Mouse (Mus musculus) embryonic facial prominence, embryonic 10.5 days (tissue): ENCODE data around the gene Gm17535. TPM values are rescaled to one million over a fixed set of nuclear protein-coding genes. Genes with fewer than 3 reads are reported as not detected.
"Not testable (repeated sequence)": the region's sequence is repeated elsewhere in the genome, so short reads cannot be mapped to it uniquely, and the experiment has no call there.

Experiments used
- DNase-seq: peaks from one replicate; pipeline ENCODE4 v3.0.0-alpha.2; 2017; ENCODE audit warnings: low spot score
- H3K27ac ChIP-seq: fragments of 300-500 bp; sonication (generic); replicated peaks from 2 replicates; pipeline ENCODE4 v1.5.1; 2016; ENCODE audit warnings: mild to moderate bottlenecking
- H3K27me3 ChIP-seq: fragments of 300-500 bp; sonication (generic); replicated peaks from 2 replicates; pipeline ENCODE4 v1.6.1; 2016; ENCODE audit warnings: low read depth, mild to moderate bottlenecking; ENCODE audit not compliant: poor library complexity, severe bottlenecking
- H3K36me3 ChIP-seq: fragments of 300-500 bp; sonication (generic); replicated peaks from 2 replicates; pipeline ENCODE4 v1.6.1; 2016; ENCODE audit warnings: mild to moderate bottlenecking, moderate library complexity
- H3K4me1 ChIP-seq: fragments of 300-500 bp; sonication (generic); 2 replicates; pipeline ENCODE4 v1.6.1; 2016
- H3K4me3 ChIP-seq: fragments of 300-500 bp; sonication (generic); 2 replicates; pipeline ENCODE4 v1.5.1; 2016; ENCODE audit warnings: mild to moderate bottlenecking, moderate library complexity
- H3K9me3 ChIP-seq: fragments of 300-500 bp; sonication (generic); 2 replicates; pipeline ENCODE4 v1.6.1; 2016; ENCODE audit warnings: mild to moderate bottlenecking
- WGBS: fragments of 180-500 bp; shearing (Covaris S2); methylation state at CpG from one replicate; pipeline ENCODE4 v1.1.7; 2016; 5-methylcytosine and 5-hydroxymethylcytosine counted together
- microRNA-seq: library from miRNA; unstranded; fragments of <30 nt; microRNA quantifications from one replicate; pipeline ENCODE4, GENCODE M21; 2017
- polyA plus RNA-seq: library from polyadenylated mRNA; unstranded; fragments of >200 nt; fragmentation: Nextera tagmentation; extraction: Ambion mirVana; gene quantifications from 2 replicates; pipeline ENCODE4 v1.2.1, GENCODE M21; 2016

Gene Gm17535
- polyA plus RNA-seq, 1 experiment from 2014 or later, result not detected

GRCm38 (mm10) chr9:3029276-3030000, 5.0 kb upstream of the Gm17535 start:
- H3K36me3 ChIP-seq, H3K27ac ChIP-seq, H3K27me3 ChIP-seq, H3K9me3 ChIP-seq, DNase-seq, H3K4me3 ChIP-seq, H3K4me1 ChIP-seq: not testable (repeated sequence)
- 64% methylated on average over 14 of the region's 16 CpGs for WGBS

GRCm38 (mm10) chr9:3030677-3031318, 3.6 kb upstream of the Gm17535 start:
- not testable (repeated sequence) for H3K27me3 ChIP-seq

GRCm38 (mm10) chr9:3036577-3036976, 2.2 kb downstream of the Gm17535 start, which contains the start of gene Gm10715:
Gene Gm10715, plus strand, starts transcription at chr9:3036877.
- not testable (repeated sequence) for H3K4me3 ChIP-seq, H3K36me3 ChIP-seq, DNase-seq, H3K27ac ChIP-seq, H3K4me1 ChIP-seq, H3K27me3 ChIP-seq, H3K9me3 ChIP-seq
- 77% methylated on average over 8 of the region's 8 CpGs for WGBS

More at GRCm38 (mm10) chr9:3030677-3031318, 3.6 kb upstream of the Gm17535 start:
- WGBS, result 56% methylated on average over 2 of the region's 10 CpGs
- not testable (repeated sequence) for H3K9me3 ChIP-seq, H3K4me1 ChIP-seq, H3K36me3 ChIP-seq, H3K27ac ChIP-seq, H3K4me3 ChIP-seq
- peak; percentile 61 for DNase-seq

- not testable (repeated sequence) for H3K4me3 ChIP-seq, H3K27ac ChIP-seq, DNase-seq, H3K4me1 ChIP-seq, H3K27me3 ChIP-seq, H3K36me3 ChIP-seq
- WGBS, result 67% methylated on average over 4 of the region's 4 CpGs
- peaks cover 15% of the 10 kb centered on the region for H3K9me3 ChIP-seq
Measured at GRCm38 (mm10) chr9:3038161-3038560, 3.8 kb downstream of the Gm17535 start.

Small RNAs within 50 kb of the gene (microRNA-seq; reads per million reads assigned to microRNA genes)
- gene Mir101c, result not detected

Other genes starting within 250 kb of the Gm17535 start
- gene Gm10722, start 33.7 kb upstream of the Gm17535 start, polyA plus RNA-seq, result not detected in 2 replicates
- gene Gm11168, start 31.3 kb upstream of the Gm17535 start, polyA plus RNA-seq, result not detected in 2 replicates
- gene Gm10721, start 21.5 kb upstream of the Gm17535 start, polyA plus RNA-seq, result not detected in 2 replicates
- gene Gm10720, start 18.9 kb upstream of the Gm17535 start, polyA plus RNA-seq, result not detected in 2 replicates
- gene Gm10719, start 17.2 kb upstream of the Gm17535 start, polyA plus RNA-seq, result not detected in 2 replicates
- gene Gm10718, start 11.1 kb upstream of the Gm17535 start, polyA plus RNA-seq, result not detected in 2 replicates
- gene Gm10717, start 9.2 kb upstream of the Gm17535 start, polyA plus RNA-seq, result not detected in 2 replicates
- not detected in 2 replicates for gene Gm10715, start 2.3 kb downstream of the Gm17535 start, polyA plus RNA-seq